Mouse (Mus musculus): Measurements from ENCODE around the gene Pheta1. TPM values are rescaled to one million over a fixed set of nuclear protein-coding genes. Genes with fewer than 3 reads are reported as not detected.

The Pheta1 gene
- 56.5 and 60.0 TPM in 2 replicates for polyA plus RNA-seq (2016; fragmentation: Nextera tagmentation; extraction: Ambion mirVana)

DNA sequence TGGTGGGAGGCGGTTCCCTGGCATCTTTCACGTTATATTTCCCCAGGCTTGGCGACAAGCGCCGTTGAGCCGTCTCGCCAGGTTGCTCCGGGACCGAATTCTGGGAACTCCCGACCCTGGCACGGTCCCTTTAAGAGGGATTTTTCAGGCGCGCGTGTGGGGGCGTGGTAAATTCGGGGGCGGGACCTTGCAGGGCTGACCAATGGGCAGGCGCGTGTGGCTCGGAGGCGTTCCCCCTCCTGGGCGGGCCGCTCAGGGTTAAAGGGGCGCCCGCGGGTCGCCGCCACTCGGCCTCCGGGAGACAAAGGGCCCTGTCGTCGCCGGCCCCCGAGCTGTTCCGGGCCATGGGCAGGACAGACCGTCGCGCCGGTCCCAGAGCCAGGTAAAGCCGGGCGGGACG, at the start of gene Pheta1:
TSS of gene Pheta1 (plus strand) at position 242 of the 400 bp plus-strand sequence.
- peaks cover 41% of the 10 kb centered on the region for H3K4me1 ChIP-seq

DNA sequence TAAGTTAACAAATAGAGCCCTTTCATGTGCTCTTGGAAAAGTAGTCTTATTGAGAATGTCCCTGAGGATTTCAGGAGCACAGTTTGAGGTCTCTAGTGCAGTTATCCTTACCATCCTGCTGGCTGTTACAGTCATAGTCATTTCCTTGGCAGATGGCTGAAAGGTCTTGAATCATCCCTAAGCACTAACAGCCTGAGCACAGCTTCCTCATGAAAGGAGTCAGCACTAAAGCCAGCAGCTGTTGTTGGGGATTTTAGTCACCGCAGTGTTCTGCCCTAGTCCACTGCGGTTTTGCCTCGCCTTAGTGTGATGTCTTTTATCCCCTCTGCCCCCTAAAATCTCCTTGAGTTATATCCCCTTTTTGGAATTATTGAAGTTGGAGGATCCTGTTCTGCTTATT, 41.6 kb upstream of the Pheta1 start:
- H3K36me3 ChIP-seq (replicated peaks) = peaks cover 94% of the 10 kb centered on the region
- H3K4me3 ChIP-seq = no peak overlapping the region
- H3K4me1 ChIP-seq = no peaks in the 10 kb centered on the region
- no peak overlapping the region for H3K27ac ChIP-seq (replicated peaks)
- no peaks in the 10 kb centered on the region for H3K9me3 ChIP-seq
- DNase-seq (ENCODE audit: low spot score) = no peak
- WGBS = 93% methylated on average over 3 of the region's 3 CpGs
- H3K27me3 ChIP-seq (replicated peaks; ENCODE audit: low read depth, poor library complexity, severe bottlenecking) = no peaks in the 10 kb centered on the region

More for the DNA sequence above, at the start of gene Pheta1:
- peak; percentile 97 for DNase-seq (ENCODE audit: low spot score)
- peaks cover 34% of the 10 kb centered on the region for H3K36me3 ChIP-seq (replicated peaks)
- peak within 1 kb of the TSS; percentile 95 for H3K27ac ChIP-seq (replicated peaks)
- under 1% methylated on average over 42 of the region's 42 CpGs for WGBS
- H3K27me3 ChIP-seq (replicated peaks; ENCODE audit: low read depth, poor library complexity, severe bottlenecking) = peaks cover 25% of the 10 kb centered on the region
- no peaks in the 10 kb centered on the region for H3K9me3 ChIP-seq
- H3K4me3 ChIP-seq = peak within 1 kb of the TSS; percentile 85

DNA sequence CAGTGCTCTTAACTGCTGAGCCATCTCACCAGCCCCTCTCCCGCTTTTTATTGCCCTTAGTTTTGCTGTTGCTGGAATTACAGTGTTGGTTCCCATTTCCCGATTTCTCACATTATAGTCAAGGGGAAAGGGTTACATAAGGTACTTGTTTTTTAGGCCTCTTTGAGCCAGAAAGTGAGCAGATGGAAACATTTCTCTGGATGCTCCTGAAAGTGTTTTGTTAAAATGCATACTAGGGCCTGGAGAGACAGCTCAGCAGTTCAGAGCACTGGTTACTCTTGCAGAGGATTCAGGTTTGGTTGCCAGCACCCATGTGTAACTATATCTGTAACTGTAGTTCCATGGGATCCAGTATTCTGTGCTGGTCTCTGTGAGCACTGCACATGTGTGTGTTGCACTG, 40.6 kb upstream of the Pheta1 start:
- Histone ChIP-seq H3K36me3 (replicated peaks) (peaks cover 94% of the 10 kb centered on the region), H3K4me3 (no peak overlapping the region), H3K9me3 (no peaks in the 10 kb centered on the region), H3K27me3 (replicated peaks; ENCODE audit: low read depth, poor library complexity, severe bottlenecking) (no peaks in the 10 kb centered on the region), H3K4me1 (no peaks in the 10 kb centered on the region), H3K27ac (replicated peaks) (no peak overlapping the region)
- no peak for DNase-seq (ENCODE audit: low spot score)
- 89% methylated on average over 2 of the region's 2 CpGs for WGBS

DNA sequence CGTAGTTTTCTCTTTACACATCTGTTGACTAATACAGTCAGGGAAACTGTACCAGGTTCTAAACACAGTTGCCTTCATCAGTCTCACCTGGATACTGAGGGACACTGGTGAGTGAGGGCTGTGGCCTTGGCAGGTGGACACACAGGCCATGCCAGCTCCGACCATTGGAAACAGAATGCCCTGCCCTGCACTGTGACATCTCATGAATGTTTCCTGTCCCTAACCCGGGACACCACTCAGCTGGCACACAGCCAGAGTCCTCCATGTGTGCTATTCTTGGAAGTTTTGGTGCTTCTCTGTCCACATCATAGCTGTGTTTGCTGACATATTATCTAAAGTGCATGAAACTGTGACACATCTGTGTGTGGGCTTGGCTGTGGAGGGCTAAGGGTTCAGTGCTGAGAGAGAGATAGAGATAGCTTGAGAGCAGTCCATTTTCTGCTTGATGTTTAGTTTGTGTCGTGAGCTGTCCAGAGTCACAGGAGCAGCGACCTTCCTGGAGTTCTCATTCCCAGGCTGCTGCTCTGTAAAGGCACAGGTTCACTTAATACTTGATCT, 39.0 kb upstream of the Pheta1 start:
- DNase-seq (ENCODE audit: low spot score) = no peak
- H3K27ac ChIP-seq (replicated peaks) = no peak overlapping the region
- H3K9me3 ChIP-seq = no peaks in the 10 kb centered on the region
- no peaks in the 10 kb centered on the region for H3K27me3 ChIP-seq (replicated peaks; ENCODE audit: low read depth, poor library complexity, severe bottlenecking)
- no peak overlapping the region for H3K4me3 ChIP-seq
- H3K4me1 ChIP-seq = no peaks in the 10 kb centered on the region
- H3K36me3 ChIP-seq (replicated peaks) = peaks cover 92% of the 10 kb centered on the region
- WGBS = 87% methylated on average over 5 of the region's 5 CpGs

DNA sequence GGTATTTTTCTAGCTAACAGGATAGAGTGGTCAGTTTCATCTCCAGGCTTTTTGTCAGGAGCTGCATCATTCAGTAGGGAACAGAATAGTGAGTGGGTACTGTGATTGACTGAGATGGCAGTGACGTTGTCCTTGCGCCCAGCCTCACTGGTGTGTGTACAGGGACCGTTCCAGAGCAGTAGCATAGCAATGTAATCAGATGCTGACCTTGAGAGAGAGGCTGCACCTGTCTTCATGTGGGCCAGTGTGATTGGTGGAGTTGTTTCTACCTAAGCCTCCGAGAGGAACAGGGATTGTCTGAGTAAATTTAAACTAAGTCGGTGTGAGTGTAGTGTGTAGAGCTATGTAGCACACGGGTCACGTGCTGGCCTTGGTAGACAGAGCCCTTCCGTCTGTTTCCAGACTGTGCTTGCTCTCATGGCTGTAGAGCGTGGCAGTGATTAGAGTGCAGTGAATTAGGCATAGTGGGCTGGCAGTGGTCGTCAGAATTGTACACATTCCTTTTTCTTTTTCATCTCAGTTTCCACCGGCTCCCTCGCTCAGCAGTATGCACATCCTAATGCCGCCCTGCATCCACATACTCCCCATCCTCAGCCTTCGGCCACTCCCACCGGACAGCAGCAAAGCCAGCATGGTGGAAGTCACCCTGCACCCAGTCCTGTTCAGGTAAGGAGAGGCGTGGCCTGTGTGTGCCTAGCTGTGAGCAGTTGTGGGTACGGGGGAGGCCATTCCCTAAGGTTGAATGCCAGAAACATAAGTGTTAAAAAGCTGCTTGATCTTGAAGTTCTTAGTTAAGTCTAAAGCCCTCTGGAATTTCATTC, 38.2 kb upstream of the Pheta1 start:
- no peaks in the 10 kb centered on the region for H3K4me1 ChIP-seq
- 91% methylated on average over 17 of the region's 17 CpGs for WGBS
- no peak overlapping the region for H3K4me3 ChIP-seq
- H3K36me3 ChIP-seq (replicated peaks) = peaks cover 92% of the 10 kb centered on the region
- H3K27ac ChIP-seq (replicated peaks) = no peak overlapping the region
- H3K27me3 ChIP-seq (replicated peaks; ENCODE audit: low read depth, poor library complexity, severe bottlenecking) = no peaks in the 10 kb centered on the region
- no peaks in the 10 kb centered on the region for H3K9me3 ChIP-seq
- DNase-seq (ENCODE audit: low spot score) = no peak

DNA sequence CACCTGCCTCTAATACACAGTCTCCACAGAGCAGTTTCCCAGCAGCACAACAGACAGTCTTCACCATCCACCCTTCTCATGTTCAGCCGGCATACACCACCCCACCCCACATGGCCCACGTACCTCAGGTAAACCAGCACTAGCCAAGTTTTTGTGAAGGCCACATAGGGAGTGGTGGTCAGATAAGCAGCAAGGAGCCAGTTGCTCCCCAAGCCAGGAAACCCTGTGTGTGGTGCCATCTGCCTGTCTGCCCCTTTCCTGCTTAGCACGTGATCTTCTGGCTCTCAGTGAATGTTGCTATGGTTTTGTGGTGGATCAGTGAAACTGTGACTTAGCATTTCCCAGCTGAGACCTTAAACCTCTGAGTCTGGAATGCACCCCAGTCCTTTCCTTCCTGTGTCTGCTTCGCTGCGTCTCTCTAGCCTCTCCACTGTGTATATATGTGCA, 37.3 kb upstream of the Pheta1 start:
- Histone ChIP-seq H3K27ac (replicated peaks) (no peak overlapping the region), H3K4me1 (no peaks in the 10 kb centered on the region), H3K4me3 (no peak overlapping the region), H3K36me3 (replicated peaks) (peaks cover 92% of the 10 kb centered on the region), H3K27me3 (replicated peaks; ENCODE audit: low read depth, poor library complexity, severe bottlenecking) (no peaks in the 10 kb centered on the region), H3K9me3 (no peaks in the 10 kb centered on the region)
- WGBS = 96% methylated on average over 5 of the region's 5 CpGs
- DNase-seq (ENCODE audit: low spot score) = no peak

DNA sequence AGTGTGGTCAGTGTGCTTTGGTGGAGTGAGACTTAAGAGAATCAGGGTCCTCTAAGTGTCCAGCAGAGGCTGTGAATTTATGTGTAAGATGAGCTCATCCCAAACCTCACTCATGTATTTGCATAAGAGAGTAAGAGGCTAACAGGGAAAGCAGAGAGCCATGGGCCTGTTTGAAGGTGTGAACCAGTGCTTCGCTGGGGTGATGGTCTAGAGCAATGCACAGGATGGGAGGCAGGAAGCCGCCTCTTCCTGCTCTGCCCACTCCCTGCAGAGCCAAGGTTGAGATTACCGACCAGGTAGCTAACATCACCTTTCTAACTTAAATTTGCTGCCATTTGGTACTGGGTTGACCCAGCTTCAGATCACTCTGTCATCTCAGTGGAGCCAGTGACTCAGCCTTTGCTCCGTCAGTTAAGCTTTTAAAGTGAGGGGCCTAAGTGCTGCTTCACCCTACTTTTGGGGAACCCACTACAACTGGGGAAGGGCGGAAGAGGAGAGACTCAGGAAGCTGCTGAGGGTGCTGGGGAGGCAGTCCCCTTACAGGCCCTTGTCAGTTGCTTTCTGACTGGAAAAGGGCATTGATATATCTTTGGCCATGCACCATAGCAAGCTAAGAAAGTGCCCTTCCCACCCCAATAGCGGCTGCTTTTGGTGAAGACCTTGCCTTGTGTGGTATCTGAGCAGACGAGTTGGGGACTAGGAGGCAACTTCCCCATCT, 36.1 kb upstream of the Pheta1 start:
- no peak for DNase-seq (ENCODE audit: low spot score)
- H3K4me1 ChIP-seq = no peaks in the 10 kb centered on the region
- H3K9me3 ChIP-seq = no peaks in the 10 kb centered on the region
- peaks cover 94% of the 10 kb centered on the region for H3K36me3 ChIP-seq (replicated peaks)
- H3K27me3 ChIP-seq (replicated peaks; ENCODE audit: low read depth, poor library complexity, severe bottlenecking) = no peaks in the 10 kb centered on the region
- no peak overlapping the region for H3K4me3 ChIP-seq
- H3K27ac ChIP-seq (replicated peaks) = no peak overlapping the region
- WGBS = 87% methylated on average over 7 of the region's 7 CpGs

DNA sequence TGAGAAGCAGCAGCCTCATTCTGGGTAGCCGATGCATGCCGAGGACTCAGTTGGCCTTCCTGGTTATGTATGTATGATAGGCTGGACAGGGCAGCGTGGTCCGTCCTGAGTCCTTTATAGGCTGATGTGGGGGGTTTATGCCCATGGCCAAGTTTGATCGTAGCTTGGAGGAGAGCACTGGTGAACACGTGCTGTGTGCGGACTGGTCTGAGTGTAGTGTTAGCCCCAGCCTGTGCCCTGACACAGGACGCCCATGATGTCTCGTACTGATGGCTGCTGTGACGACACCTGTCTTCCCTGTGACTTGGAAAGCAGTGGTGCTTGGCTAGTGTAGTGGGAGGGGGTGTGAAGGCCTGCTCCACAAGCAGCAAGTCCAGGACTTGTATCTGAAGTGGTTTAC, 35.0 kb upstream of the Pheta1 start:
- DNase-seq (ENCODE audit: low spot score) = no peak
- Histone ChIP-seq H3K9me3 (no peaks in the 10 kb centered on the region), H3K27me3 (replicated peaks; ENCODE audit: low read depth, poor library complexity, severe bottlenecking) (no peaks in the 10 kb centered on the region), H3K4me3 (no peak overlapping the region), H3K4me1 (no peaks in the 10 kb centered on the region), H3K36me3 (replicated peaks) (peaks cover 95% of the 10 kb centered on the region), H3K27ac (replicated peaks) (no peak overlapping the region)
- WGBS = 93% methylated on average over 10 of the region's 10 CpGs

DNA sequence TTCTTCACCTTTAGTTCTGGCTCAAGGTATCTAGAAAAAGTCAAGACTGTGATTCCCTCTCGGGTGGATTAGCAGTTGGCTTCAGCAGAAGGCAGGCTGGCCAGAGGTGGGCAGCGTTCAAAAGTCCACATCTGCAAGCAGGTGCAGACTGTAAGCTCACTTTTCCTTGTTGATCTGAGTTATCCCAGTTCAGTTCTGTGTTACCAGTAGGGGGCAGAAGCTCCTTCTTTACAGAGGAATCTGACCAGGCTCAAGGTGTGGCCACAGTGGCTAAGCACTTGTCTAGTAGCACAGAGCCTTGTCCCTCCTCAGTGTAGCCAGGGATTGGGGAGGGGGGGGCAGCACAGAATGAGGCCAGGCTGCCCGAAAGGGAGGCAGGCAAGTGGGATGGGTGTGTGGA, 33.7 kb upstream of the Pheta1 start:
- 67% methylated on average over 3 of the region's 3 CpGs for WGBS
- no peaks in the 10 kb centered on the region for H3K9me3 ChIP-seq
- no peaks in the 10 kb centered on the region for H3K4me1 ChIP-seq
- no peak overlapping the region for H3K4me3 ChIP-seq
- H3K27ac ChIP-seq (replicated peaks) = no peak overlapping the region
- no peaks in the 10 kb centered on the region for H3K27me3 ChIP-seq (replicated peaks; ENCODE audit: low read depth, poor library complexity, severe bottlenecking)
- peaks cover 98% of the 10 kb centered on the region for H3K36me3 ChIP-seq (replicated peaks)
- DNase-seq (ENCODE audit: low spot score) = peak; percentile 38

DNA sequence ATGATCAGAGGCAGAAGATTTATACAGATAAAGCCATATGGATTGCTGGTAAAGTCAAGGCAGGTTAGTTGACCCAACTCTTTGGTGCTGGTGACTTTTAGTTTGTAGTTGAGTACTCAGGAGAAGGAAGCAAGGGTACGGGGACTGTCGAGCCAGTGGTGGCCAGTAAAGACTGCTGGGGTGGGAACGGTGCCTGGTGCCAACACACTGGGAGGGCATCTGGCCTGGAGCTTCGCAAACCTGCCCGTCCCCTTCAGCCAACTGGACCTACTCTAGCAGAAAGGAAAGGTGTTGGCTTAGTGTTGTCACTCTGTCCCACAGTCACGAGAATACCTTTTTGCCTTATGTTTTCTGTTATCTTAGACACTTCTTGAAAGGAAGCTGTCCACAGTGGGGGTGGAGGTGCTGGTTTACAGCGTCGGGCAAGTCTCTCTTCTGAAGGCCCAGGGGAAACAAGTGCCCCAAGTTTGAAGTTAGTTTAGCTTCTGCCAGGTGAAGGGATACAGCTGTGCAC, 32.9 kb upstream of the Pheta1 start:
- Histone ChIP-seq H3K9me3 (no peaks in the 10 kb centered on the region), H3K27me3 (replicated peaks; ENCODE audit: low read depth, poor library complexity, severe bottlenecking) (no peaks in the 10 kb centered on the region), H3K36me3 (replicated peaks) (peaks cover 98% of the 10 kb centered on the region), H3K27ac (replicated peaks) (no peak overlapping the region), H3K4me3 (no peak overlapping the region), H3K4me1 (no peaks in the 10 kb centered on the region)
- no peak for DNase-seq (ENCODE audit: low spot score)
- WGBS = 91% methylated on average over 8 of the region's 8 CpGs

DNA sequence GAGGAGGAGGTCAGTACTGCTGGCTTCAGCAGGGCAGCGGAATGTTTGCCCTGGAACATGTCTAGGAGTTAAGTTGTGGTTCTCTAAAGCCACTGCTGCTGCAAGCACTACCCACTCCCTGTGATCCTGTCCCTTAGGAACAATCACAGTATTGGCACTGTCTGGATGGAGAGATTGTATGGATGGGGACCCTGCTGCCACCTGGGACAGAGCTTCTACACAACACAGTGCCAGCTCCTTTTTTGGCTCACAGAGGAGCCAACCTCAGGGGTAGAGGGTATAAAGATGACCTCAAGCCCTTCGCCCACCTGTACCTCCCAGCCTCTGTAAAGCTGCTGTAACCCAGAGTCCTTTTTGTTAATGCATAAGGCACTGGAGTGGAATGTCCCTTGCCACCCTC, 32.2 kb upstream of the Pheta1 start:
- WGBS = 96% methylated on average over 2 of the region's 2 CpGs
- no peak overlapping the region for H3K27ac ChIP-seq (replicated peaks)
- no peaks in the 10 kb centered on the region for H3K4me1 ChIP-seq
- H3K9me3 ChIP-seq = no peaks in the 10 kb centered on the region
- peaks cover 98% of the 10 kb centered on the region for H3K36me3 ChIP-seq (replicated peaks)
- H3K27me3 ChIP-seq (replicated peaks; ENCODE audit: low read depth, poor library complexity, severe bottlenecking) = no peaks in the 10 kb centered on the region
- H3K4me3 ChIP-seq = no peak overlapping the region
- no peak for DNase-seq (ENCODE audit: low spot score)

DNA sequence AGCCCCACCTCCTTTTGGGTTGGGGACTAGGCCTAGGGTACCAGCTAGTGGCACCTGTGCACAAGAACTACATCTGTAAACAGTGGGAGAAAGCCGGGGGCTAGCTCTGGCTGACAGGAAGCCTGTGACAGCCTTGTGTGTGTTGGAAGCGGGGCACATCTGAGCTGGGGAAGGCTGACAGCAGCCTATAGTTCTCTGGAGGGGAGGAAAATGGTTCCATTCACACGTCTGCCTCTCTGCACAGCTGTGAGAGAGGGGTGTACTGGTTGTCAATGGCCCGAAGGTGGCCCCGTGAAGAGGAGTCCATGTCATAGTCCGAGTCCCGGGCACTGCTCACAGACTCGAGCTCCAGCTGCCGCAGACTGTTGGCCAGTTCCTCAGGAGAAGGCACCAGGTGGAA, 31.2 kb upstream of the Pheta1 start:
- H3K4me3 ChIP-seq = no peak overlapping the region
- no peaks in the 10 kb centered on the region for H3K27me3 ChIP-seq (replicated peaks; ENCODE audit: low read depth, poor library complexity, severe bottlenecking)
- peaks cover 92% of the 10 kb centered on the region for H3K36me3 ChIP-seq (replicated peaks)
- no peaks in the 10 kb centered on the region for H3K9me3 ChIP-seq
- no peak overlapping the region for H3K27ac ChIP-seq (replicated peaks)
- 89% methylated on average over 9 of the region's 9 CpGs for WGBS
- DNase-seq (ENCODE audit: low spot score) = no peak
- H3K4me1 ChIP-seq = peaks cover under 1% of the 10 kb centered on the region; the same call in 1 of the 2 replicates

All from embryonic facial prominence, embryonic 10.5 days (tissue).